Mouse (Mus musculus): ENCODE results near the gene Dlx3.

- TF ChIP-seq CTCF (IDR thresholded peaks at IDR 0.05; ENCODE audit: extremely low read depth, insufficient read length, insufficient replicate concordance, low read depth, low read length) (no peak), POLR2A (IDR thresholded peaks at IDR 0.05; ENCODE audit: low read depth, low read length) (no peak)
Observed at GRCm38 (mm10) chr11:95082896-95083295, 37.0 kb upstream of the Dlx3 start.
